Mouse (Mus musculus): ENCODE data around the gene Isg20l2.

GRCm38 (mm10) chr3:87987633-87988032 is 57.5 kb downstream of the Isg20l2 start:
- TF ChIP-seq CTCF (IDR thresholded peaks at IDR 0.05; ENCODE audit: borderline replicate concordance, insufficient read depth, low read length) = no peak
- peak; percentile 58 for TF ChIP-seq POLR2A (IDR thresholded peaks at IDR 0.05; ENCODE audit: low read depth, low read length)
